Mouse (Mus musculus) MEL (cell line): Measurements from ENCODE around the gene C1ql4. TPM values are rescaled to one million over a fixed set of nuclear protein-coding genes. Genes with fewer than 3 reads are reported as not detected.

Source experiments
- DNase-seq: peaks from one replicate; pipeline ENCODE4 v3.0.0; 2011; ENCODE audit warnings: low read depth, low spot score
- H3K27ac ChIP-seq: 2 replicates; pipeline ENCODE4 v1.5.1; 2012; ENCODE audit warnings: low read depth, mild to moderate bottlenecking, control low read depth, low read length, moderate library complexity; ENCODE audit not compliant: control insufficient read depth
- H3K27me3 ChIP-seq, 2 experiments: fragments of 150-350 bp in 1 of 2; sonication (generic) in 1 of 2; 2 replicates each; pipeline ENCODE4 v1.6.1; 2012; ENCODE audit warnings: low read length in 2 of 2, mild to moderate bottlenecking in 2 of 2, improper control_type of control experiment in 1 of 2, moderate library complexity in 1 of 2; ENCODE audit not compliant: insufficient read depth in 2 of 2, control insufficient read depth in 1 of 2
- H3K36me3 ChIP-seq, 2 experiments: 2 replicates each; pipeline ENCODE4 v1.6.1; 2012 to 2014; ENCODE audit warnings: low read length in 2 of 2, improper control_type of control experiment in 1 of 2, inconsistent platforms in 1 of 2, mild to moderate bottlenecking in 1 of 2; ENCODE audit not compliant: insufficient read depth in 2 of 2, control insufficient read depth in 1 of 2
- H3K4me1 ChIP-seq, 2 experiments: fragments of 150-350 bp in 1 of 2; sonication (generic) in 1 of 2; 2 replicates each; pipeline ENCODE4 v1.6.1; 2012; ENCODE audit warnings: low read length in 2 of 2, improper control_type of control experiment in 1 of 2, mild to moderate bottlenecking in 1 of 2; ENCODE audit not compliant: insufficient read depth in 2 of 2, control insufficient read depth in 1 of 2
- H3K4me3 ChIP-seq, 2 experiments: fragments of 150-350 bp in 1 of 2; sonication (generic) in 1 of 2; 2 replicates each; pipeline ENCODE4 v1.5.1; 2012; ENCODE audit warnings: low read depth in 2 of 2, low read length in 2 of 2, mild to moderate bottlenecking in 2 of 2, moderate library complexity in 2 of 2, control low read depth in 1 of 2, improper control_type of control experiment in 1 of 2; ENCODE audit not compliant: control insufficient read depth in 1 of 2, insufficient read depth in 1 of 2
- H3K79me2 ChIP-seq: 2 replicates; pipeline ENCODE4 v1.6.1; 2012; ENCODE audit warnings: mild to moderate bottlenecking, low read length, moderate library complexity; ENCODE audit not compliant: control insufficient read depth, poor library complexity, insufficient read depth
- H3K9ac ChIP-seq: 2 replicates; pipeline ENCODE4 v1.6.1; 2012; ENCODE audit warnings: low read depth, mild to moderate bottlenecking, control low read depth, low read length, moderate library complexity; ENCODE audit not compliant: control insufficient read depth, poor library complexity, severe bottlenecking
- H3K9me3 ChIP-seq: fragments of 150-350 bp; sonication (generic); replicated peaks from 2 replicates; pipeline ENCODE4 v1.6.1; 2012; ENCODE audit warnings: mild to moderate bottlenecking, low read length, improper control_type of control experiment, moderate library complexity; ENCODE audit not compliant: insufficient read depth
- BHLHE40 ChIP-seq: IDR thresholded peaks from 2 replicates; pipeline ENCODE4 v1.6.1; 2012; ENCODE audit warnings: low read depth, mild to moderate bottlenecking, inconsistent platforms, low read length, improper control_type of control experiment, borderline replicate concordance
- CHD1 ChIP-seq: IDR thresholded peaks from 2 replicates; pipeline ENCODE4 v1.6.1; 2012; ENCODE audit warnings: low read depth, mild to moderate bottlenecking, inconsistent platforms, low read length, improper control_type of control experiment
- CTCF ChIP-seq, 3 experiments: IDR thresholded peaks in 2 of 3; conservative IDR thresholded peaks in 1 of 3; 2 replicates each; pipeline ENCODE4 v1.5.1; 2011 to 2012; ENCODE audit warnings: low read length in 3 of 3, low read depth in 2 of 3, mild to moderate bottlenecking in 2 of 3, improper control_type of control experiment in 1 of 3, inconsistent platforms in 1 of 3, mixed read lengths in 1 of 3, moderate library complexity in 1 of 3; ENCODE audit not compliant: control insufficient read depth in 1 of 3, insufficient read depth in 1 of 3, poor library complexity in 1 of 3, severe bottlenecking in 1 of 3
- ELF1 ChIP-seq: IDR thresholded peaks from 2 replicates; pipeline ENCODE4 v1.6.1; 2014; ENCODE audit warnings: low read depth, mild to moderate bottlenecking, inconsistent platforms, low read length, improper control_type of control experiment, moderate library complexity
- EP300 ChIP-seq, 2 experiments: IDR thresholded peaks; 2 replicates each; pipeline ENCODE4 v1.6.1; 2011; ENCODE audit warnings: improper control_type of control experiment in 2 of 2, low read length in 2 of 2, low read depth in 1 of 2, mild to moderate bottlenecking in 1 of 2
- ETS1 ChIP-seq: IDR thresholded peaks from 2 replicates; pipeline ENCODE4 v1.6.1; 2012; ENCODE audit warnings: low read depth, mild to moderate bottlenecking, inconsistent platforms, low read length, improper control_type of control experiment, moderate library complexity
- GATA1 ChIP-seq: IDR thresholded peaks from 2 replicates; pipeline ENCODE4 v1.6.1; 2011; ENCODE audit warnings: low read depth, low read length, improper control_type of control experiment
- JUND ChIP-seq: IDR thresholded peaks from 2 replicates; pipeline ENCODE4 v1.6.1; 2011; ENCODE audit warnings: low read depth, mild to moderate bottlenecking, improper control_type of control experiment, low read length
- KAT2A ChIP-seq: conservative IDR thresholded peaks from 2 replicates; pipeline ENCODE4 v1.6.1; 2012; ENCODE audit warnings: low read depth, low read length, improper control_type of control experiment, inconsistent platforms
- MAFK ChIP-seq: IDR thresholded peaks from 2 replicates; pipeline ENCODE4 v1.6.1; 2011; ENCODE audit warnings: low read depth, mild to moderate bottlenecking, low read length, improper control_type of control experiment, borderline replicate concordance
- MAX ChIP-seq: IDR thresholded peaks from 2 replicates; pipeline ENCODE4 v1.6.1; 2011; ENCODE audit warnings: low read length, improper control_type of control experiment
- MAZ ChIP-seq: IDR thresholded peaks from 2 replicates; pipeline ENCODE4 v1.6.1; 2012; ENCODE audit warnings: low read depth, mild to moderate bottlenecking, inconsistent platforms, low read length, improper control_type of control experiment
- MEF2A ChIP-seq: IDR thresholded peaks from 2 replicates; pipeline ENCODE4 v1.6.1; 2014; ENCODE audit warnings: low read depth, mild to moderate bottlenecking, inconsistent platforms, low read length, improper control_type of control experiment; ENCODE audit not compliant: poor library complexity, insufficient replicate concordance, severe bottlenecking; ENCODE audit errors: extremely low read depth
- MXI1 ChIP-seq: IDR thresholded peaks from 2 replicates; pipeline ENCODE4 v1.6.1; 2011; ENCODE audit warnings: mild to moderate bottlenecking, low read depth, low read length, improper control_type of control experiment
- MYB ChIP-seq: IDR thresholded peaks from 2 replicates; pipeline ENCODE4 v1.6.1; 2011; ENCODE audit warnings: mild to moderate bottlenecking, low read depth, low read length, improper control_type of control experiment
- NELFE ChIP-seq: IDR thresholded peaks from 2 replicates; pipeline ENCODE4 v1.6.1; 2011; ENCODE audit warnings: low read depth, low read length, improper control_type of control experiment
- NRF1 ChIP-seq: IDR thresholded peaks from 2 replicates; pipeline ENCODE4 v1.6.1; 2014; ENCODE audit warnings: low read depth, mild to moderate bottlenecking, inconsistent platforms, low read length, improper control_type of control experiment, moderate library complexity; ENCODE audit not compliant: poor library complexity, insufficient read depth, severe bottlenecking
- POLR2A ChIP-seq, 2 experiments: IDR thresholded peaks; 2 replicates each; pipeline ENCODE4 v1.6.1; 2011 to 2012; ENCODE audit warnings: low read length in 2 of 2, mild to moderate bottlenecking in 2 of 2, control low read depth in 1 of 2, improper control_type of control experiment in 1 of 2, low read depth in 1 of 2, moderate library complexity in 1 of 2; ENCODE audit not compliant: control insufficient read depth in 1 of 2, insufficient read depth in 1 of 2, poor library complexity in 1 of 2
- POLR2AphosphoS2 ChIP-seq: IDR thresholded peaks from 2 replicates; pipeline ENCODE4 v1.6.1; 2011; ENCODE audit warnings: low read length, improper control_type of control experiment
- RAD21 ChIP-seq: IDR thresholded peaks from 2 replicates; pipeline ENCODE4 v1.6.1; 2011; ENCODE audit warnings: mild to moderate bottlenecking, low read depth, low read length, improper control_type of control experiment
- SIN3A ChIP-seq: IDR thresholded peaks from 2 replicates; pipeline ENCODE4 v1.6.1; 2012; ENCODE audit warnings: low read length, improper control_type of control experiment, inconsistent platforms
- SMC3 ChIP-seq: IDR thresholded peaks from 2 replicates; pipeline ENCODE4 v1.6.1; 2011; ENCODE audit warnings: low read depth, low read length, improper control_type of control experiment
- TBP ChIP-seq: IDR thresholded peaks from 2 replicates; pipeline ENCODE4 v1.8.0; 2011; ENCODE audit warnings: low read depth, low read length, improper control_type of control experiment
- UBTF ChIP-seq: IDR thresholded peaks from 2 replicates; pipeline ENCODE4 v1.6.1; 2012; ENCODE audit warnings: low read depth, mild to moderate bottlenecking, inconsistent platforms, low read length, improper control_type of control experiment, moderate library complexity, borderline replicate concordance; ENCODE audit not compliant: insufficient read depth
- USF2 ChIP-seq, 2 experiments: IDR thresholded peaks; 2 replicates each; pipeline ENCODE4 v1.6.1; 2011 to 2012; ENCODE audit warnings: improper control_type of control experiment in 2 of 2, low read length in 2 of 2, borderline replicate concordance in 1 of 2, inconsistent platforms in 1 of 2, low read depth in 1 of 2, mild to moderate bottlenecking in 1 of 2; ENCODE audit not compliant: insufficient read depth in 1 of 2
- ZC3H11A ChIP-seq: IDR thresholded peaks from 2 replicates; pipeline ENCODE4 v1.6.1; 2012; ENCODE audit warnings: low read depth, mild to moderate bottlenecking, inconsistent platforms, low read length, improper control_type of control experiment
- ZMIZ1 ChIP-seq: IDR thresholded peaks from 2 replicates; pipeline ENCODE4 v1.6.1; 2012; ENCODE audit warnings: low read depth, mild to moderate bottlenecking, inconsistent platforms, low read length, improper control_type of control experiment, moderate library complexity
- ZNF384 ChIP-seq: IDR thresholded peaks from 2 replicates; pipeline ENCODE4 v1.6.1; 2012; ENCODE audit warnings: low read depth, mild to moderate bottlenecking, inconsistent platforms, low read length, improper control_type of control experiment
- polyA plus RNA-seq, 2 experiments: library from polyadenylated mRNA; stranded (reverse) in 1 of 2; unstranded in 1 of 2; fragments of >175 nt in 1 of 2; fragments of >200 nt in 1 of 2; gene quantifications; 2 replicates each; pipeline versions ENCODE4 v1.2.1 to v1.2.4; 2012; ENCODE audit warnings: low replicate concordance in 2 of 2, low read depth in 1 of 2; ENCODE audit not compliant: insufficient read length in 2 of 2, insufficient read depth in 1 of 2, missing spikeins in 1 of 2
- total RNA-seq: library from RNA; depleted of rRNA; stranded (reverse); fragments of 300-350 nt; gene quantifications from 2 replicates; pipeline ENCODE4 v1.2.3, GENCODE M21; 2012

C1ql4 gene
- total and polyA plus RNA-seq, 3 experiments: 0.08 to 0.15 TPM; not detected in 1

- TF ChIP-seq ZC3H11A (no peak), EP300 (IDR thresholded peaks at IDR 0.05; ENCODE audit: low read depth in 1 of 2, low read length in 2 of 2) (peak; percentile 72 to 92), ETS1 (peak; percentile 74), CTCF (IDR thresholded peaks at IDR 0.05 in 2 of 3, conservative IDR thresholded peaks at IDR 0.05 in 1 of 3; ENCODE audit: control insufficient read depth in 1 of 3, insufficient read depth in 1 of 3, low read depth in 2 of 3, low read length in 3 of 3, poor library complexity in 1 of 3, severe bottlenecking in 1 of 3) (no peak), SMC3 (no peak), TBP (no peak), JUND (no peak), MEF2A (no peak), POLR2A (IDR thresholded peaks at IDR 0.05; ENCODE audit: control insufficient read depth in 1 of 2, insufficient read depth in 1 of 2, low read depth in 1 of 2, low read length in 2 of 2, poor library complexity in 1 of 2) (no peak), UBTF (no peak), NRF1 (no peak), NELFE (no peak), MYB (peak; percentile 86), BHLHE40 (no peak), MAX (no peak), ZMIZ1 (no peak), MAZ (peak; percentile 84), ZNF384 (no peak; the same call in none of the 2 replicates), RAD21 (no peak), USF2 (IDR thresholded peaks at IDR 0.05; ENCODE audit: borderline replicate concordance in 1 of 2, insufficient read depth in 1 of 2, low read depth in 1 of 2, low read length in 2 of 2) (no peak), ELF1 (no peak), KAT2A (no peak), MAFK (no peak)
- TF ChIP-seq, all 39 proteins: peak for 10
Measured at GRCm38 (mm10) chr15:99115065-99115423, 27.4 kb upstream of the C1ql4 start (continued).

GRCm38 (mm10) chr15:99114312-99115064, 26.9 kb upstream of the C1ql4 start:
- DNase-seq: peak; percentile 84
- TF ChIP-seq MAX (0 out of 2 replicates have a peak, but pooled peaks have one; percentile 16), MXI1 (peak; percentile 47; the same call in 1 of the 2 replicates), SIN3A (peak; percentile 56; the same call in 1 of the 2 replicates), MEF2A (no peak), ETS1 (peak; percentile 34; the same call in 1 of the 2 replicates), NELFE (peak; percentile 43), ELF1 (peak; percentile 21; the same call in 1 of the 2 replicates), ZMIZ1 (no peak), CHD1 (no peak), MYB (no peak), POLR2A (IDR thresholded peaks at IDR 0.05; ENCODE audit: control insufficient read depth in 1 of 2, insufficient read depth in 1 of 2, low read depth in 1 of 2, low read length in 2 of 2, poor library complexity in 1 of 2) (0 out of 4 replicates have a peak, but pooled peaks of 1 of the 2 experiments have one; percentile 35), POLR2AphosphoS2 (no peak), TBP (peak; percentile 21), KAT2A (no peak), GATA1 (no peak), EP300 (IDR thresholded peaks at IDR 0.05; ENCODE audit: low read depth in 1 of 2, low read length in 2 of 2) (peak; percentile 1 to 24; a peak in 1 of 4 replicates)
- Histone ChIP-seq H3K9me3 (no peaks in the 10 kb centered on the region), H3K27me3 (no peaks in the 10 kb centered on the region), H3K4me1 (peaks cover 0 to 7% of the 10 kb centered on the region in 2 experiments; a peak in 1 of 4 replicates), H3K9ac (peak overlapping the region; percentile 54), H3K36me3 (peaks cover 0 to 9% of the 10 kb centered on the region in 2 experiments; a peak in 2 of 4 replicates), H3K4me3 (peak overlapping the region; percentile 49 to 54), H3K79me2 (no peaks in the 10 kb centered on the region), H3K27ac (peak overlapping the region; percentile 63)
